Mouse (Mus musculus): ENCODE measurements around the gene Pik3r2. TPM values are rescaled to one million over a fixed set of nuclear protein-coding genes. Genes with fewer than 3 reads are reported as not detected.
A peak's percentile ranks its signal among the peaks of the same experiment; 100 is the strongest.
"Not testable (repeated sequence)": the region's sequence is repeated elsewhere in the genome, so short reads cannot be mapped to it uniquely, and the experiment has no call there.

The Pik3r2 gene
- 10 to 100 TPM; 19.7 to 21.4 TPM for total RNA-seq (2021)
- long read RNA-seq, experiment 1, transcript Pik3r2-201 (16 exons, 3,165 nt) = major isoform, 22 of 27 reads
- long read RNA-seq, experiment 1, partial matches to known transcripts = 4 of 27 reads
- long read RNA-seq, experiment 1, other reads (novel, unspliced or antisense) = 1 of 27 reads
- long read RNA-seq, experiment 2, transcript Pik3r2-201 (16 exons, 3,165 nt) = major isoform, 8 of 14 reads
- long read RNA-seq, experiment 2, partial matches to known transcripts = 4 of 14 reads
- long read RNA-seq, experiment 2, other reads (novel, unspliced or antisense) = 2 of 14 reads

GRCm38 (mm10) chr8:70776496-70777444, at the start of gene Pik3r2:
Pik3r2 (minus strand) TSS chr8:70776713.
- DNase-seq = peak; percentile 98 to 99

DNA sequence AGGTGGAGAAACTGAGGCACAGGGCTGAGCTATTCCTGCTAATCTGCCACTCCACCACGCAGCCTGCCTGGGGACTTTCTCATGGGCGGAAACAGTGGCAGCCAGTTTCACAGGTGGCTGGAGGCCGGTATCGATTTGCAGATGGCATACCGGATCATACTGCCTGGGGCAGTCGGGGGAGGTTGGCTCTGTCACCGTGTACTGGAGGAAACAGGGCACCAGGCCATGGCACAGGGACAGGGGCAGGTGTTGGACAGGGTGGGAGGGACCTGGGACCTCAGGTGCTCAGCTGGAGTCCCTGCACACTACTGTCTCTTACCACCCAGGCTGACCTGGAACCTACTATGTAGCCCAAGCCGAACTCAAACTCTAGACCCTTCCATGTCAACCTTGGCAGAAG, 49.3 kb upstream of the Pik3r2 start:
- DNase-seq = no peak

GRCm38 (mm10) chr8:70823802-70824201, 47.3 kb upstream of the Pik3r2 start:
- DNase-seq = no peak

DNA sequence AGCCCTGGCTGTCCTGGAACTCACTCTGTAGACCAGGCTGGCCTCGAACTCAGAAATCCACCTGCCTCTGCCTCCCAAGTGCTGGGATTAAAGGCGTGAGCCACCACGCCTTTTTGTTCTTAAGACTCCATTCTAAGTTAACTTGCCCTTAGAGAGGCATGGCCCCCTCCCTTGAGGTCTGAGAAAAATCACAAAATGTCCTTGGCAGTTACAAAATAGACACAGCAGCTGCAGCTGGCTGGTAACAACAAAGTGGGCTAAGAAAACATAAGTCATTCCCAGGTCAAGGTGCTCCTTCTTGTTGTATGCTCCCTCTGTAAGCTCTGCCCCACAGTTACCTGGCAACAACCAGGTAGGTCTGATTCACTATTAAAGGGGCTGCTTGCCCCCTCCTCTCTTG, 46.1 kb upstream of the Pik3r2 start:
- DNase-seq = not testable (repeated sequence)

GRCm38 (mm10) chr8:70821992-70822391, 45.5 kb upstream of the Pik3r2 start:
- no peak for DNase-seq

- DNase-seq = peak; percentile 68 to 86
Measured at GRCm38 (mm10) chr8:70821399-70821962, 45.0 kb upstream of the Pik3r2 start.

GRCm38 (mm10) chr8:70820101-70820935, 43.8 kb upstream of the Pik3r2 start:
- DNase-seq = peak; percentile 73 to 89

DNA sequence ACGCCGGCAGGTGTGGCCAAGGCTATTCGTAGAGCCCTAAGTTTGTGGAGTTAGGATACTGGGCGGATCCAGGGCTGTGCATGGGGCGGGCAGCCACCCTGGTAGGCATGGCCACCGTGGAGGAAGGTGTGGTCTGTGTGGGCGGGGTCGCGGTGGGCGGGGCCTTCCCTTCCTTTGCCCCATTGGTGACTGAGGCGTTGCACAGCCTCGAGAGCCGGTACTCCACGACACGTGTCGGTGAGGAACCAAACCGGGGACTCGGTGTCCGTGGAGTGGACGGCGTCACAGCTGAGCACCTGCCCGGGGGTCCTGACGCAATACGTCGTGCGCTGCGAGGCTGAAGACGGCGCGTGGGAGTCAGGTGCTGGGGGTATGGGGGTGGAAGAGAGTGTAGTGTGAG, 40.2 kb upstream of the Pik3r2 start:
- peak; percentile 44 to 47 for DNase-seq

DNA sequence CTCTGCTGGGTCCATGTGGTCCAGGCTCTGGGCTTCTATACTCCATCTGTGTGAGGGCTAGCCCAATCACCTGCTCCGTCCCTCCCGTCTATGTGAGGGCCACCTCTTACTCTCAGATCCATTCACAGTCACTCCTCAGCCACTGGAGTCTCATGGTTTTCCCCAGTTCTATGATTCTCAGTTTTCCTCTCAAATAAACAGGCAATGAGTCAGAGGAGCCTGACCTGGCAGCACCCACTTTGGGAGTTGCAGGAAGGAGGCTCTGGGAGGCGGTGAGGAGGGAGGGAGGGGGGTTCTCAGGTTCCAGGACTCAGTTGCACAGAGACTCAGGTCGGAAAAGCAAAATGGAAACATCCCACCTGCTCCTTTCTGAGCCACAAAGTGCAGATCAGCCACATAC, 36.4 kb upstream of the Pik3r2 start:
- DNase-seq = no peak

- DNase-seq = no peak
Measured at GRCm38 (mm10) chr8:70812055-70812454, 35.5 kb upstream of the Pik3r2 start.

- no peak for DNase-seq
Measured at GRCm38 (mm10) chr8:70810962-70811680, 34.6 kb upstream of the Pik3r2 start.

DNA sequence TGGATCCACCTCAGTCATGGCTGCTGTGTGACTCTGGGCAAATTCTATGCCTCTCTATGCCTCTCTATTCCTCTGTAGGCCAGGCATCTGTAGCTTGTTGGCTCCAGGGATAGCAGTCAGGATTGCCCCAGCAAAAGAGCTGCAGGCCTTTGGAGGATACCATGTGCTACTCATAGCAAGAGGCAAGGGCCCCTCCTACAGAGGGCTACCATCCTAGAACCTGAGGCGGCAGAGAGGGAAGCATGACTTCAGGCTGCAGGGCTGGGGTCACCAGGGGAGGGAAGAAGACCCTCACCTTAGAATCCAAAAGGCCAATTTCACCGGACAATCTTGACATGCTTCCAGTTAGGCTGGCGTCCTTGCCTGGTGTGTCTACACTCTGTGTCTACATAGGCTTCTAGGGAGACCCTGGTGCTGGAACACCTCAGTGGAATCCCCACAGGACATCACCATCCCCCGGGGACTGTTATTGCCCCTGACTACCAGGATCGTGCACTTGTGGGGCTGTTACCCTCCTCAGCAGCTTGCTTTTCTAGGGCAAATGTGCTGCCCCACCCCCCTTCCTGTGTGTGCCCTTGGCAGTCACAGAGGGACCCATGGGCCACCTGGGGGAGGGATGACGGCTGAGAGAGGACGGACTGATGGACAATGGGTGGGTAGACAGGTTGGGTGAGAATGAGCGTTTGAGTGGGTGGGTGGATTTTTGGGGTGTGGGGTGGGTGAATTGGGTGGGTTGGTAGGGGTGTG, 32.6 kb upstream of the Pik3r2 start:
- DNase-seq = no peak

- no peak for DNase-seq
Measured at GRCm38 (mm10) chr8:70808239-70808638, 31.7 kb upstream of the Pik3r2 start, which contains the start of gene Il12rb1. Il12rb1 (plus strand) TSS chr8:70808449.

GRCm38 (mm10) chr8:70807304-70807703, 30.8 kb upstream of the Pik3r2 start:
- no peak for DNase-seq

- peak; percentile 52 to 83 for DNase-seq
Measured at GRCm38 (mm10) chr8:70806541-70806940, 30.0 kb upstream of the Pik3r2 start.

GRCm38 (mm10) chr8:70804481-70805206, 28.1 kb upstream of the Pik3r2 start, which contains the start of gene Mast3:
Mast3 (minus strand) TSS chr8:70805054.
- DNase-seq = peak; percentile 89 to 93

GRCm38 (mm10) chr8:70803761-70804480, 27.4 kb upstream of the Pik3r2 start:
- DNase-seq = peak; percentile 64 to 76

DNA sequence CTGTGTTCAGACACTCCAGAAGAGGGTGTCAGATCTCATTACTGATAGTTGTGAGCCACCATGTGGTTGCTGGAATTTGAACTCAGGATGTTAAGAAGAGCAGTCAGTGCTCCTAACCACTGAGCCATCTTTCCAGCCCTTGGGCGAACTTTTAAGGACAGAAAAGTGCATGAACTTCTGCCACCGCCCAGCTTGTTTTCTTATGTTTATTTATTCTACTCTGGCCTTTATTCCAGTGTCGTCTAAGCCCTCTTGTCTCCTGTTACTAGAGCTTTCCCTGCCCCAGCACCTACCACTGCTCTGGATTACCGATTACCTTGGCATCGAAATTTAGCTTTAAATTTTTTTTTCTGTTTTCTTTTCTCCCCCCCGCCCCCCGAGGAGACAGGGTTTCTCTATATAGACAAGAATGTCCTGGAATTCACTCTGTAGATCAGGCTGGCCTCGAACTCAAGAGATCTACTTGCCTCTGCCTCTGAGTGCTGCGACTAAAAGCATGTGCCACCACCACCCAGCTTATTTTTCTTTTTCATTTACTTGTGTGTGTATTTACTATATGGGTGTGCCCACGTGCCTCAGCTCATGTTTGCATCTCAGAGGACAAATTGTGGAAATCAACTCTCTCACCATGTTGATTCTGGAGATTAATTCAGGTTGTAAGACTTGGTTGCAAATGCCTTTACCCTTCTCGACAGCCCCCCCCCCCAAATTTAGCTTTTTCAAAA, 26.4 kb upstream of the Pik3r2 start:
- no peak for DNase-seq
